Mouse (Mus musculus) ES-E14 (cell line): ENCODE data around the gene 9430015G10Rik. TPM values are rescaled to one million over a fixed set of nuclear protein-coding genes. Genes with fewer than 3 reads are reported as not detected.

Experiments
- DNase-seq: peaks from one replicate; pipeline ENCODE4 v3.0.0-alpha.2; 2013; ENCODE audit warnings: low read depth, low spot score
- H3K27ac ChIP-seq: 2 replicates; pipeline ENCODE4 v1.5.1; 2012; ENCODE audit warnings: low read depth, mild to moderate bottlenecking, low read length, moderate library complexity, mixed read lengths; ENCODE audit not compliant: poor library complexity, insufficient read depth, severe bottlenecking
- H3K36me3 ChIP-seq: 2 replicates; pipeline ENCODE4 v1.6.1; 2012; ENCODE audit warnings: mild to moderate bottlenecking, low read length, moderate library complexity, mixed read lengths; ENCODE audit not compliant: control insufficient read depth, poor library complexity, insufficient read depth, severe bottlenecking
- H3K4me1 ChIP-seq, 2 experiments: fragments of 150-350 bp in 1 of 2; sonication (generic) in 1 of 2; 2 replicates each; pipeline ENCODE4 v1.6.1; 2012; ENCODE audit warnings: low read length in 2 of 2, mild to moderate bottlenecking in 1 of 2, mixed read lengths in 1 of 2; ENCODE audit not compliant: control insufficient read depth in 2 of 2, insufficient read depth in 2 of 2, poor library complexity in 1 of 2
- H3K4me3 ChIP-seq, 2 experiments: fragments of 150-350 bp in 1 of 2; sonication (generic) in 1 of 2; 2 replicates each; pipeline ENCODE4 v1.5.1; 2012; ENCODE audit warnings: low read length in 2 of 2, low read depth in 1 of 2, mild to moderate bottlenecking in 1 of 2, mixed read lengths in 1 of 2; ENCODE audit not compliant: insufficient read depth in 1 of 2, poor library complexity in 1 of 2, severe bottlenecking in 1 of 2
- H3K9ac ChIP-seq: 2 replicates; pipeline ENCODE4 v1.6.1; 2012; ENCODE audit warnings: low read depth, mild to moderate bottlenecking, low read length, mixed read lengths; ENCODE audit not compliant: poor library complexity, insufficient read depth, severe bottlenecking
- H3K9me3 ChIP-seq: fragments of 150-350 bp; sonication (generic); 2 replicates; pipeline ENCODE4 v1.6.1; 2012; ENCODE audit warnings: low read depth, mild to moderate bottlenecking, low read length; ENCODE audit not compliant: control insufficient read depth, insufficient read depth
- CHD2 ChIP-seq: IDR thresholded peaks from 2 replicates; pipeline ENCODE4 v1.6.1; 2014; ENCODE audit warnings: mild to moderate bottlenecking, low read depth, low read length, inconsistent platforms
- HCFC1 ChIP-seq: IDR thresholded peaks from 2 replicates; pipeline ENCODE4 v1.6.1; 2012; ENCODE audit warnings: low read length, inconsistent platforms, borderline replicate concordance; ENCODE audit not compliant: insufficient read depth
- MAFK ChIP-seq: IDR thresholded peaks from 2 replicates; pipeline ENCODE4 v1.6.1; 2014; ENCODE audit warnings: mild to moderate bottlenecking, low read depth, low read length, inconsistent platforms; ENCODE audit not compliant: insufficient read depth
- ZC3H11A ChIP-seq: IDR thresholded peaks from 2 replicates; pipeline ENCODE4 v1.6.1; 2012; ENCODE audit warnings: low read depth, mild to moderate bottlenecking, inconsistent platforms, low read length, borderline replicate concordance
- ZNF384 ChIP-seq: IDR thresholded peaks from 2 replicates; pipeline ENCODE4 v1.6.1; 2012; ENCODE audit warnings: low read depth, low read length, inconsistent platforms
- in situ Hi-C, 2 experiments: fragments of 600-800 bp; cut with MboI; formaldehyde crosslinking; loops; one replicate each; pipeline ENCODE4 v1.15.1; 2025; ENCODE audit warnings: low sequenced_read_pairs in 2 of 2, inconsistent platforms in 1 of 2; ENCODE audit not compliant: unreplicated experiment in 2 of 2
- total RNA-seq: library from RNA; depleted of rRNA; stranded (reverse); fragments of 300-350 nt; gene quantifications from 2 replicates; pipeline ENCODE4 v1.2.3, GENCODE M21; 2012

The 9430015G10Rik gene
- total RNA-seq, 1 experiment: 83.4 TPM

DNA sequence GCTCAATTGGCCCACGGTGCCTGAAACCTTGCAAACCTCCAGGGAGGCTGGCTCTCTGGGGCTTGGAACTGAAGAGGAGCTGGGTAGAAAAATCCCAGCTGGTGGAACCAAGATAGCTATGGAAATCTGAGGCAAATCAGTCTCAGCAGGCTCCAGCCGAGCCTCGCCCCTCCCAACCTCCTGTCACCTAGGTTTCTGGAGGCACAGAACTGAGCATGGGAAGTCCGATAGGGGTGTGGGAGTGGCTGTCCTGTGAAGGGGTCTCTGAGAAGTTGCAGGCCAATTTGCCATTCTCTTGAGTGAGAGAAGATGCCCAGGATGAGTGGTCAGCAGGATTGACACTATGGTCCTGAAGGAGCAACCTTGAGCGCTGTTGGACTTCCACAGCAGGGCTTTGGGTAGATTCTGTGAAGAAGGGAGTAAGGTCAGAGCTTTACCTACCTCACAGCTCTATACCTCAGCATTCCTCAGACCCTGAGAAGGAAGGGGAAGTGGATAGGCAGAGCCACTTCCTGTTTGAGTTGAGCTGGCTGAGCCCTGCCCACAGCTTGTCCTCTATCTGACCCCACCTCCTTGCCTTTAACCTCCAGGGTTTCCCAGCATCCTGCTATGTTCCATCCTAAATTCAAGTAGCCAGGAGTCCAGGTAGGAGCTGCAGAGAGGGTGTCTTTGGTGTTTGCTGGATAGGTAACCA, 42.4 kb upstream of the 9430015G10Rik start:
- H3K9ac ChIP-seq: no peak overlapping the region; the same call in 1 of the 2 replicates
- DNase-seq: no peak
- H3K4me3 ChIP-seq: peak overlapping the region in 1 of 2 experiments; percentile 43; a peak in 2 of 4 replicates
- no peaks in the 10 kb centered on the region for H3K36me3 ChIP-seq
- TF ChIP-seq HCFC1: no peak
- no peak for TF ChIP-seq CHD2
- no peak for TF ChIP-seq ZNF384
- no peak for TF ChIP-seq ZC3H11A
- TF ChIP-seq MAFK: no peak
- in situ Hi-C loops: no loop called here
- no peaks in the 10 kb centered on the region for H3K9me3 ChIP-seq
- H3K4me1 ChIP-seq: peaks cover 18 to 38% of the 10 kb centered on the region in 2 experiments; a peak in 3 of 4 replicates
- H3K27ac ChIP-seq: peak overlapping the region; percentile 26; the same call in 1 of the 2 replicates

DNA sequence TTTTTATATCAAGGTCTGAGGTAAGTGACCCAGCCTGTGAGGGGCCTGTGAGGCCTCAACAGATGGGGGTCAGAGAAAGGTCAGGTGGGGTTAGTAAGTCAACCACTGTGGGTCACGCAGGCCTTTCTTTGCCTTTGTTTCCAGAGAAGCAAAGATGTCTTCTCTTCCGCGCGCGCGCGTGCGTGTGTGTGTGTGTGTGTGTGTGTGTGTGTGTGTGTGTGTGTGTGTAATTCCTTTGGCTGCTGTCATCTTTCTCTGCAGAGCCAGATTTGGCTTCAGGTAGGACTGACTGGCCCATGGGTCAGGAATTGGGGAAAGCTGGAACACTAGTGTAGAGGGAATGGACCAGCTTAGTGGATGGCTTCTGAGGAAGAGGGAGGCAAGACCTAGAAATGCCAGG, 40.1 kb upstream of the 9430015G10Rik start:
- Histone ChIP-seq H3K4me3 (peak overlapping the region in 1 of 2 experiments; percentile 20; a peak in 1 of 4 replicates), H3K4me1 (peaks cover 18 to 26% of the 10 kb centered on the region in 2 experiments; a peak in 3 of 4 replicates), H3K9ac (no peak overlapping the region), H3K9me3 (no peaks in the 10 kb centered on the region), H3K36me3 (no peaks in the 10 kb centered on the region), H3K27ac (no peak overlapping the region)
- DNase-seq: no peak
- TF ChIP-seq CHD2 (no peak), ZNF384 (no peak), HCFC1 (no peak), MAFK (no peak), ZC3H11A (no peak)
- in situ Hi-C loops: no loop called here

GRCm38 (mm10) chr4:156070276-156070675, 39.5 kb upstream of the 9430015G10Rik start:
- DNase-seq: no peak
- Histone ChIP-seq H3K9me3 (no peaks in the 10 kb centered on the region), H3K9ac (0 out of 2 replicates have a peak overlapping the region, but pooled peaks have one; percentile 14), H3K4me3 (peak overlapping the region in 1 of 2 experiments; percentile 20; a peak in 1 of 4 replicates), H3K4me1 (peaks cover 18 to 23% of the 10 kb centered on the region in 2 experiments; a peak in 3 of 4 replicates), H3K27ac (no peak overlapping the region; the same call in 1 of the 2 replicates), H3K36me3 (no peaks in the 10 kb centered on the region)
- TF ChIP-seq ZNF384 (no peak), CHD2 (no peak), ZC3H11A (no peak), MAFK (no peak), HCFC1 (no peak)
- in situ Hi-C loops: no loop called here

GRCm38 (mm10) chr4:156070716-156071115, 39.1 kb upstream of the 9430015G10Rik start:
- Histone ChIP-seq H3K4me1 (peaks cover 18 to 19% of the 10 kb centered on the region in 2 experiments; a peak in 3 of 4 replicates), H3K27ac (no peak overlapping the region), H3K9ac (0 out of 2 replicates have a peak overlapping the region, but pooled peaks have one; percentile 14), H3K9me3 (no peaks in the 10 kb centered on the region), H3K4me3 (no peak overlapping the region), H3K36me3 (no peaks in the 10 kb centered on the region)
- in situ Hi-C loops: no loop called here
- DNase-seq: no peak
- TF ChIP-seq CHD2 (no peak), HCFC1 (no peak), ZC3H11A (no peak), MAFK (no peak), ZNF384 (no peak)
